Mouse (Mus musculus) forebrain, embryonic 14.5 days (tissue): Measurements from ENCODE around the gene Cd82. TPM values are rescaled to one million over a fixed set of nuclear protein-coding genes. Genes with fewer than 3 reads are reported as not detected.

ENCODE experiments used
- ATAC-seq: fragments of 200-750 bp; cut with Nextera tagmentation; 2 replicates; pipeline ENCODE4 v1.8.0; 2017; ENCODE audit warnings: mild to moderate bottlenecking, moderate library complexity
- DNase-seq: peaks from one replicate; pipeline ENCODE4 v3.0.0-alpha.2; 2015; ENCODE audit warnings: low spot score
- H3K27ac ChIP-seq: fragments of 300-500 bp; sonication (generic); 2 replicates; pipeline ENCODE4 v1.5.1; 2014; ENCODE audit warnings: low read depth, mild to moderate bottlenecking, control low read depth, low read length, moderate library complexity
- H3K27me3 ChIP-seq: fragments of 300-500 bp; sonication (generic); replicated peaks from 2 replicates; pipeline ENCODE4 v1.6.1; 2014; ENCODE audit warnings: low read length, control low read depth, mixed read lengths; ENCODE audit not compliant: control insufficient read depth, insufficient read depth
- H3K36me3 ChIP-seq: fragments of 300-500 bp; sonication (generic); 2 replicates; pipeline ENCODE4 v1.6.1; 2014; ENCODE audit warnings: low read length, control low read depth; ENCODE audit not compliant: control insufficient read depth, insufficient read depth
- H3K4me1 ChIP-seq: fragments of 300-500 bp; sonication (generic); 2 replicates; pipeline ENCODE4 v1.6.1; 2014; ENCODE audit warnings: antibody characterized with exemption, low read length, control low read depth; ENCODE audit not compliant: control insufficient read depth, insufficient read depth
- H3K4me2 ChIP-seq: fragments of 300-500 bp; sonication (generic); 2 replicates; pipeline ENCODE4 v1.6.1; 2014; ENCODE audit warnings: mild to moderate bottlenecking, control low read depth, low read length
- H3K4me3 ChIP-seq: fragments of 300-500 bp; sonication (generic); 2 replicates; pipeline ENCODE4 v1.5.1; 2014; ENCODE audit warnings: low read depth, low read length, control low read depth
- H3K9ac ChIP-seq: fragments of 300-500 bp; sonication (generic); 2 replicates; pipeline ENCODE4 v1.6.1; 2014; ENCODE audit warnings: mild to moderate bottlenecking, low read length, control low read depth, moderate library complexity
- H3K9me3 ChIP-seq: fragments of 300-500 bp; sonication (generic); replicated peaks from 2 replicates; pipeline ENCODE4 v1.6.1; 2016; ENCODE audit warnings: low read length, control low read depth, mixed read lengths; ENCODE audit not compliant: control insufficient read depth
- WGBS: fragments of 180-500 bp; shearing (Covaris S2); extraction: QIAGEN DNeasy Blood & Tissue Kit; methylation state at CpG from one replicate; pipeline ENCODE4 v1.1.7; 2014; 5-methylcytosine and 5-hydroxymethylcytosine counted together
- polyA plus RNA-seq: library from polyadenylated mRNA; unstranded; fragments of >200 nt; fragmentation: Nextera tagmentation; extraction: Ambion mirVana; gene quantifications from 2 replicates; pipeline ENCODE4 v1.2.1, GENCODE M21; 2014

Cd82 gene
- polyA plus RNA-seq, 1 experiment from 2014 or later = 16.8 TPM

GRCm38 (mm10) chr2:93473915-93474314 is 11.0 kb upstream of the Cd82 start:
- 86% methylated on average over 9 of the region's 9 CpGs for WGBS
- Histone ChIP-seq H3K36me3 (no peaks in the 10 kb centered on the region), H3K27ac (no peak overlapping the region), H3K4me1 (no peaks in the 10 kb centered on the region), H3K4me2 (no peak overlapping the region), H3K9ac (no peak overlapping the region), H3K27me3 (no peaks in the 10 kb centered on the region), H3K9me3 (no peaks in the 10 kb centered on the region), H3K4me3 (no peak overlapping the region)
- DNase-seq (no peak), ATAC-seq (no peak)

GRCm38 (mm10) chr2:93470849-93471576 is 8.1 kb upstream of the Cd82 start:
- peak; percentile 31; the same call in 1 of the 2 replicates for ATAC-seq
- no peaks in the 10 kb centered on the region for H3K27me3 ChIP-seq
- H3K27ac ChIP-seq = no peak overlapping the region
- peak; percentile 88 for DNase-seq
- H3K36me3 ChIP-seq = no peaks in the 10 kb centered on the region
- no peak overlapping the region for H3K4me2 ChIP-seq
- H3K9me3 ChIP-seq = no peaks in the 10 kb centered on the region
- H3K4me1 ChIP-seq = no peaks in the 10 kb centered on the region
- H3K9ac ChIP-seq = no peak overlapping the region
- 14% methylated on average over 3 of the region's 3 CpGs for WGBS
- no peak overlapping the region for H3K4me3 ChIP-seq

GRCm38 (mm10) chr2:93470127-93470526 is 7.2 kb upstream of the Cd82 start:
- H3K4me3 ChIP-seq = no peak overlapping the region
- H3K36me3 ChIP-seq = no peaks in the 10 kb centered on the region
- ATAC-seq (peak; percentile 59; the same call in 1 of the 2 replicates), DNase-seq (peak; percentile 76)
- no peak overlapping the region for H3K27ac ChIP-seq
- H3K4me2 ChIP-seq = peak overlapping the region; percentile 37
- 3% methylated on average over 9 of the region's 9 CpGs for WGBS
- H3K9me3 ChIP-seq = no peaks in the 10 kb centered on the region
- no peaks in the 10 kb centered on the region for H3K27me3 ChIP-seq
- peak overlapping the region; percentile 21; the same call in 1 of the 2 replicates for H3K9ac ChIP-seq
- no peaks in the 10 kb centered on the region for H3K4me1 ChIP-seq

GRCm38 (mm10) chr2:93469118-93469517 is 6.2 kb upstream of the Cd82 start:
- Histone ChIP-seq H3K9ac (no peak overlapping the region), H3K9me3 (no peaks in the 10 kb centered on the region), H3K4me2 (no peak overlapping the region), H3K27ac (no peak overlapping the region), H3K4me3 (no peak overlapping the region), H3K36me3 (no peaks in the 10 kb centered on the region), H3K4me1 (no peaks in the 10 kb centered on the region), H3K27me3 (no peaks in the 10 kb centered on the region)
- peak; percentile 64 for DNase-seq
- 6% methylated on average over 7 of the region's 7 CpGs for WGBS
- no peak for ATAC-seq

GRCm38 (mm10) chr2:93466314-93466713 is 3.4 kb upstream of the Cd82 start:
- no peak overlapping the region for H3K27ac ChIP-seq
- no peak overlapping the region for H3K9ac ChIP-seq
- H3K9me3 ChIP-seq = no peaks in the 10 kb centered on the region
- WGBS = 83% methylated on average over 3 of the region's 3 CpGs
- ATAC-seq = no peak
- no peak for DNase-seq
- no peak overlapping the region for H3K4me3 ChIP-seq
- 0 out of 2 replicates have a peak, but pooled peaks cover 8% of the 10 kb centered on the region for H3K4me1 ChIP-seq
- H3K27me3 ChIP-seq = no peaks in the 10 kb centered on the region
- no peak overlapping the region for H3K4me2 ChIP-seq
- no peaks in the 10 kb centered on the region for H3K36me3 ChIP-seq

GRCm38 (mm10) chr2:93461869-93462714 is 848 bp downstream of the Cd82 start:
- DNase-seq = peak; percentile 92
- Histone ChIP-seq H3K4me1 (0 out of 2 replicates have a peak, but pooled peaks cover 8% of the 10 kb centered on the region), H3K36me3 (no peaks in the 10 kb centered on the region), H3K4me3 (peak overlapping the region; percentile 32), H3K4me2 (peak overlapping the region; percentile 60), H3K27ac (no peak overlapping the region), H3K9ac (peak overlapping the region; percentile 43; the same call in 1 of the 2 replicates), H3K27me3 (no peaks in the 10 kb centered on the region), H3K9me3 (no peaks in the 10 kb centered on the region)
- 3% methylated on average over 41 of the region's 41 CpGs for WGBS
- ATAC-seq = peak; percentile 95

GRCm38 (mm10) chr2:93460786-93461469 is 2.0 kb downstream of the Cd82 start:
- 86% methylated on average over 6 of the region's 6 CpGs for WGBS
- H3K4me1 ChIP-seq = 0 out of 2 replicates have a peak, but pooled peaks cover 8% of the 10 kb centered on the region
- DNase-seq (no peak), ATAC-seq (no peak)
- H3K36me3 ChIP-seq = no peaks in the 10 kb centered on the region
- H3K4me3 ChIP-seq = no peak overlapping the region
- H3K9me3 ChIP-seq = no peaks in the 10 kb centered on the region
- H3K9ac ChIP-seq = no peak overlapping the region
- H3K4me2 ChIP-seq = no peak overlapping the region
- no peak overlapping the region for H3K27ac ChIP-seq
- H3K27me3 ChIP-seq = no peaks in the 10 kb centered on the region

- Histone ChIP-seq H3K9me3 (no peaks in the 10 kb centered on the region), H3K36me3 (no peaks in the 10 kb centered on the region), H3K4me3 (no peak overlapping the region), H3K4me1 (0 out of 2 replicates have a peak, but pooled peaks cover 8% of the 10 kb centered on the region), H3K9ac (no peak overlapping the region), H3K4me2 (no peak overlapping the region), H3K27me3 (no peaks in the 10 kb centered on the region), H3K27ac (no peak overlapping the region)
- DNase-seq (no peak), ATAC-seq (no peak)
- WGBS = 74% methylated on average over 7 of the region's 7 CpGs
These were observed 3.6 kb downstream of the Cd82 start for GRCm38 (mm10) chr2:93459208-93459920.
